Mouse (Mus musculus) embryonic facial prominence, embryonic 14.5 days (tissue): ENCODE measurements at regions not wholly inside any gene's neighbourhood (a gene's known extent, or its start where the extent isn't known, plus 50 kb on each side); places are given as distances from the start of the nearest gene placed in this dataset.
"Not testable (repeated sequence)": the region's sequence is repeated elsewhere in the genome, so short reads cannot be mapped to it uniquely, and the experiment has no call there.

Experiments
- ATAC-seq: fragments of 200-750 bp; cut with Nextera tagmentation; 2 replicates; pipeline ENCODE4 v1.8.0; 2017; ENCODE audit warnings: low read depth, moderate number of reproducible peaks, moderate TSS enrichment
- DNase-seq: peaks from one replicate; pipeline ENCODE4 v3.0.0-alpha.2; 2015; ENCODE audit warnings: low spot score
- H3K27ac ChIP-seq: fragments of 300-500 bp; sonication (generic); replicated peaks from 2 replicates; pipeline ENCODE4 v1.5.1; 2014; ENCODE audit warnings: low read depth, mild to moderate bottlenecking, low read length, moderate library complexity
- H3K27me3 ChIP-seq: fragments of 300-500 bp; sonication (generic); replicated peaks from 2 replicates; pipeline ENCODE4 v1.6.1; 2014; ENCODE audit warnings: low read length; ENCODE audit not compliant: control insufficient read depth, insufficient read depth
- H3K36me3 ChIP-seq: fragments of 300-500 bp; sonication (generic); 2 replicates; pipeline ENCODE4 v1.6.1; 2014; ENCODE audit warnings: low read length, mixed read lengths; ENCODE audit not compliant: control insufficient read depth, insufficient read depth
- H3K4me1 ChIP-seq: fragments of 300-500 bp; sonication (generic); 2 replicates; pipeline ENCODE4 v1.6.1; 2014; ENCODE audit warnings: antibody characterized with exemption, low read length; ENCODE audit not compliant: control insufficient read depth, insufficient read depth
- H3K4me2 ChIP-seq: fragments of 300-500 bp; sonication (generic); 2 replicates; pipeline ENCODE4 v1.6.1; 2014; ENCODE audit warnings: low read depth, mild to moderate bottlenecking, low read length, moderate library complexity, mixed read lengths
- H3K4me3 ChIP-seq: fragments of 300-500 bp; sonication (generic); 2 replicates; pipeline ENCODE4 v1.5.1; 2014; ENCODE audit warnings: low read depth, mild to moderate bottlenecking, low read length
- H3K9ac ChIP-seq: fragments of 300-500 bp; sonication (generic); 2 replicates; pipeline ENCODE4 v1.6.1; 2014; ENCODE audit warnings: low read depth, mild to moderate bottlenecking, low read length, moderate library complexity, mixed read lengths
- H3K9me3 ChIP-seq: fragments of 300-500 bp; sonication (generic); 2 replicates; pipeline ENCODE4 v1.6.1; 2016; ENCODE audit warnings: low read length; ENCODE audit not compliant: control insufficient read depth
- WGBS: fragments of 180-500 bp; shearing (Covaris S2); extraction: QIAGEN DNeasy Blood & Tissue Kit; methylation state at CpG from one replicate; pipeline ENCODE4 v1.1.7; 2014; 5-methylcytosine and 5-hydroxymethylcytosine counted together

GRCm38 (mm10) chr13:83744981-83745555 is 241.2 kb downstream of the Mef2c start:
- no peaks in the 10 kb centered on the region for H3K36me3 ChIP-seq
- peak overlapping the region; percentile 54 for H3K9ac ChIP-seq
- DNase-seq (peak; percentile 93), ATAC-seq (peak; percentile 96)
- H3K4me1 ChIP-seq: peaks cover 5% of the 10 kb centered on the region; the same call in 1 of the 2 replicates
- peak overlapping the region; percentile 48 for H3K4me3 ChIP-seq
- no peaks in the 10 kb centered on the region for H3K9me3 ChIP-seq
- H3K27me3 ChIP-seq: peaks cover 39% of the 10 kb centered on the region
- 0% methylated on average over 13 of the region's 38 CpGs for WGBS
- H3K4me2 ChIP-seq: peak overlapping the region; percentile 77
- H3K27ac ChIP-seq: no peak overlapping the region

- peaks cover 5% of the 10 kb centered on the region; the same call in 1 of the 2 replicates for H3K4me1 ChIP-seq
- H3K27ac ChIP-seq: no peak overlapping the region
- H3K27me3 ChIP-seq: peaks cover 30% of the 10 kb centered on the region
- no peak overlapping the region for H3K4me3 ChIP-seq
- H3K9me3 ChIP-seq: no peaks in the 10 kb centered on the region
- H3K36me3 ChIP-seq: no peaks in the 10 kb centered on the region
- no peak overlapping the region for H3K4me2 ChIP-seq
- H3K9ac ChIP-seq: no peak overlapping the region
- DNase-seq (no peak), ATAC-seq (no peak)
- 76% methylated on average over 5 of the region's 5 CpGs for WGBS
Observed at GRCm38 (mm10) chr13:83745961-83746360, 242.1 kb downstream of the Mef2c start.

- no peak overlapping the region for H3K27ac ChIP-seq
- H3K9ac ChIP-seq: no peak overlapping the region
- DNase-seq (no peak), ATAC-seq (no peak)
- no peak overlapping the region for H3K4me2 ChIP-seq
- WGBS: 61% methylated on average over 3 of the region's 3 CpGs
- H3K9me3 ChIP-seq: no peaks in the 10 kb centered on the region
- H3K27me3 ChIP-seq: peaks cover 15% of the 10 kb centered on the region
- H3K4me1 ChIP-seq: peaks cover 5% of the 10 kb centered on the region; the same call in 1 of the 2 replicates
- H3K4me3 ChIP-seq: no peak overlapping the region
- H3K36me3 ChIP-seq: no peaks in the 10 kb centered on the region
Observed at GRCm38 (mm10) chr13:83747671-83748070, 243.8 kb downstream of the Mef2c start.

GRCm38 (mm10) chr13:83749376-83750150 is 245.7 kb downstream of the Mef2c start:
- Histone ChIP-seq H3K4me1 (peaks cover 2% of the 10 kb centered on the region; the same call in 1 of the 2 replicates), H3K9me3 (no peaks in the 10 kb centered on the region), H3K4me3 (no peak overlapping the region), H3K27ac (no peak overlapping the region), H3K27me3 (peaks cover 5% of the 10 kb centered on the region), H3K9ac (no peak overlapping the region), H3K4me2 (no peak overlapping the region), H3K36me3 (no peaks in the 10 kb centered on the region)
- 74% methylated on average over 8 of the region's 8 CpGs for WGBS
- no peak for DNase-seq
- ATAC-seq: no peak

- Histone ChIP-seq H3K36me3 (no peaks in the 10 kb centered on the region), H3K27ac (no peak overlapping the region), H3K9ac (no peak overlapping the region), H3K9me3 (no peaks in the 10 kb centered on the region), H3K4me3 (no peak overlapping the region), H3K4me2 (no peak overlapping the region), H3K4me1 (no peaks in the 10 kb centered on the region), H3K27me3 (peaks cover 5% of the 10 kb centered on the region)
- no peak for ATAC-seq
- WGBS: 57% methylated on average over 4 of the region's 4 CpGs
- DNase-seq: no peak
Observed at GRCm38 (mm10) chr13:83750437-83750836, 246.6 kb downstream of the Mef2c start.

- Histone ChIP-seq H3K27me3 (no peaks in the 10 kb centered on the region), H3K36me3 (no peaks in the 10 kb centered on the region), H3K4me3 (no peak overlapping the region), H3K9me3 (no peaks in the 10 kb centered on the region), H3K4me1 (no peaks in the 10 kb centered on the region), H3K9ac (no peak overlapping the region), H3K4me2 (no peak overlapping the region), H3K27ac (no peak overlapping the region)
- no peak for DNase-seq
- ATAC-seq: no peak
- 82% methylated on average over 14 of the region's 14 CpGs for WGBS
Observed at GRCm38 (mm10) chr13:83760387-83761170, 256.7 kb downstream of the Mef2c start.

- Histone ChIP-seq H3K9ac (no peak overlapping the region), H3K4me2 (no peak overlapping the region), H3K27ac (no peak overlapping the region), H3K4me3 (no peak overlapping the region), H3K9me3 (no peaks in the 10 kb centered on the region), H3K36me3 (no peaks in the 10 kb centered on the region), H3K4me1 (no peaks in the 10 kb centered on the region), H3K27me3 (no peaks in the 10 kb centered on the region)
- no peak for ATAC-seq
- 74% methylated on average over 1 of the region's 1 CpGs for WGBS
- no peak for DNase-seq
Observed at GRCm38 (mm10) chr13:83762484-83762883, 258.6 kb downstream of the Mef2c start.

- ATAC-seq, H3K27ac ChIP-seq, H3K36me3 ChIP-seq, H3K9me3 ChIP-seq, H3K9ac ChIP-seq, H3K4me2 ChIP-seq, H3K4me3 ChIP-seq, DNase-seq, H3K27me3 ChIP-seq, H3K4me1 ChIP-seq: not testable (repeated sequence)
- WGBS: 50% methylated on average over 5 of the region's 5 CpGs
Observed at GRCm38 (mm10) chr13:83763288-83763687, 259.5 kb downstream of the Mef2c start.
